Mouse (Mus musculus) forebrain, embryonic 11.5 days (tissue): Measurements from ENCODE around the gene Nfil3. TPM values are rescaled to one million over a fixed set of nuclear protein-coding genes. Genes with fewer than 3 reads are reported as not detected.

Experiments
- ATAC-seq: fragments of 200-750 bp; cut with Nextera tagmentation; replicated peaks from 2 replicates; pipeline ENCODE4 v1.8.0; 2017; ENCODE audit warnings: moderate TSS enrichment; ENCODE audit not compliant: low FRiP score
- DNase-seq: peaks from one replicate; pipeline ENCODE4 v3.0.0-alpha.2; 2017; ENCODE audit warnings: low spot score
- H3K27ac ChIP-seq: fragments of 300-500 bp; sonication (generic); 2 replicates; pipeline ENCODE4 v1.5.1; 2014; ENCODE audit warnings: low read depth, low read length
- H3K27me3 ChIP-seq: fragments of 300-500 bp; sonication (generic); 2 replicates; pipeline ENCODE4 v1.6.1; 2014; ENCODE audit warnings: mild to moderate bottlenecking, low read length, mixed read lengths; ENCODE audit not compliant: control insufficient read depth, insufficient read depth
- H3K36me3 ChIP-seq: fragments of 300-500 bp; sonication (generic); 2 replicates; pipeline ENCODE4 v1.6.1; 2014; ENCODE audit warnings: mild to moderate bottlenecking, low read length, moderate library complexity, mixed read lengths; ENCODE audit not compliant: control insufficient read depth, insufficient read depth
- H3K4me1 ChIP-seq: fragments of 300-500 bp; sonication (generic); replicated peaks from 2 replicates; pipeline ENCODE4 v1.6.1; 2014; ENCODE audit warnings: low read length, mixed read lengths; ENCODE audit not compliant: control insufficient read depth, insufficient read depth
- H3K4me2 ChIP-seq: fragments of 300-500 bp; sonication (generic); 2 replicates; pipeline ENCODE4 v1.6.1; 2014; ENCODE audit warnings: low read depth, mild to moderate bottlenecking, low read length, moderate library complexity, mixed read lengths; ENCODE audit not compliant: severe bottlenecking
- H3K4me3 ChIP-seq: fragments of 300-500 bp; sonication (generic); 2 replicates; pipeline ENCODE4 v1.5.1; 2014; ENCODE audit warnings: low read depth, low read length
- H3K9ac ChIP-seq: fragments of 300-500 bp; sonication (generic); 2 replicates; pipeline ENCODE4 v1.6.1; 2014; ENCODE audit warnings: low read length
- H3K9me3 ChIP-seq: fragments of 300-500 bp; sonication (generic); 2 replicates; pipeline ENCODE4 v1.6.1; 2016; ENCODE audit warnings: low read length, mixed read lengths; ENCODE audit not compliant: control insufficient read depth
- WGBS: fragments of 180-500 bp; shearing (Covaris S2); extraction: QIAGEN DNeasy Blood & Tissue Kit; methylation state at CpG from one replicate; pipeline ENCODE4 v1.1.7; 2014; 5-methylcytosine and 5-hydroxymethylcytosine counted together
- polyA plus RNA-seq: library from polyadenylated mRNA; unstranded; fragments of >200 nt; fragmentation: Nextera tagmentation; extraction: Ambion mirVana; gene quantifications from 2 replicates; pipeline ENCODE4 v1.2.1, GENCODE M21; 2014

Nfil3 gene
- polyA plus RNA-seq, 1 experiment from 2014 or later = 17.8 TPM

GRCm38 (mm10) chr13:52970876-52971275 lies 10.0 kb downstream of the Nfil3 start:
- ATAC-seq = no peak
- Histone ChIP-seq H3K36me3 (no peaks in the 10 kb centered on the region; the same call in 1 of the 2 replicates), H3K4me3 (no peak overlapping the region)

GRCm38 (mm10) chr13:52962922-52963321 lies 18.0 kb downstream of the Nfil3 start:
- no peaks in the 10 kb centered on the region for H3K9me3 ChIP-seq
- no peak overlapping the region for H3K4me2 ChIP-seq
- DNase-seq = no peak
- H3K36me3 ChIP-seq = no peaks in the 10 kb centered on the region; the same call in 1 of the 2 replicates
- 87% methylated on average over 4 of the region's 4 CpGs for WGBS
- H3K27ac ChIP-seq = no peak overlapping the region
- no peak overlapping the region for H3K4me3 ChIP-seq
- no peak overlapping the region for H3K9ac ChIP-seq
- ATAC-seq = no peak
- no peaks in the 10 kb centered on the region for H3K4me1 ChIP-seq
- H3K27me3 ChIP-seq = no peaks in the 10 kb centered on the region

More at GRCm38 (mm10) chr13:52970876-52971275, 10.0 kb downstream of the Nfil3 start:
- no peak overlapping the region for H3K4me2 ChIP-seq
- no peaks in the 10 kb centered on the region for H3K27me3 ChIP-seq
- H3K9me3 ChIP-seq = no peaks in the 10 kb centered on the region
- 82% methylated on average over 6 of the region's 6 CpGs for WGBS
- H3K27ac ChIP-seq = no peak overlapping the region
- DNase-seq = no peak
- no peak overlapping the region for H3K9ac ChIP-seq
- peaks cover 3% of the 10 kb centered on the region; the same call in 1 of the 2 replicates for H3K4me1 ChIP-seq

DNA sequence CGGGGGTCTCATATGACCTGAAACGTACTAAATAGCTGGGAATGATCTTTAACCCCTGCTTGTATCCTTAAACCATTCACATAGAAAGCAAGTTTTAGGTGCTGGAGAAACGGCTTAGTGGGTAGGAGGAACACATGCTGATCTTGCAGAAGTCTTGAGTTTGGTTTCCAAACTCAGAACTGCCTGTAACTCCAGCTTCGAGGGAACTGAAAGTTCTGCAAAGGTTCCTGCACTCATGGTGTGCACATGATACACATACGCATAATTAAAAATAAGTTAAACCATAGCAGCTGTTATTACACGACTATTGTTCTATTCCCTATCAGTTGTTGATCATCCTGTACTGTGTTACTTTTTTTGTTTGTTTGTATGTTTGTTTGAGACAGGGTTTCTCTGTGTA lies 18.5 kb downstream of the Nfil3 start:
- H3K36me3 ChIP-seq = no peaks in the 10 kb centered on the region; the same call in 1 of the 2 replicates
- DNase-seq (no peak), ATAC-seq (no peak)
- H3K4me1 ChIP-seq = no peaks in the 10 kb centered on the region
- H3K9ac ChIP-seq = no peak overlapping the region
- no peaks in the 10 kb centered on the region for H3K9me3 ChIP-seq
- H3K4me3 ChIP-seq = no peak overlapping the region
- no peak overlapping the region for H3K4me2 ChIP-seq
- no peak overlapping the region for H3K27ac ChIP-seq
- 90% methylated on average over 6 of the region's 6 CpGs for WGBS
- H3K27me3 ChIP-seq = no peaks in the 10 kb centered on the region

- Histone ChIP-seq H3K36me3 (no peaks in the 10 kb centered on the region), H3K27me3 (no peaks in the 10 kb centered on the region), H3K4me2 (no peak overlapping the region), H3K9ac (no peak overlapping the region), H3K27ac (no peak overlapping the region), H3K4me3 (no peak overlapping the region), H3K4me1 (no peaks in the 10 kb centered on the region), H3K9me3 (no peaks in the 10 kb centered on the region)
- DNase-seq = no peak
- ATAC-seq = no peak
- 70% methylated on average over 6 of the region's 6 CpGs for WGBS
Observed at GRCm38 (mm10) chr13:52953779-52954553, 26.9 kb downstream of the Nfil3 start.

DNA sequence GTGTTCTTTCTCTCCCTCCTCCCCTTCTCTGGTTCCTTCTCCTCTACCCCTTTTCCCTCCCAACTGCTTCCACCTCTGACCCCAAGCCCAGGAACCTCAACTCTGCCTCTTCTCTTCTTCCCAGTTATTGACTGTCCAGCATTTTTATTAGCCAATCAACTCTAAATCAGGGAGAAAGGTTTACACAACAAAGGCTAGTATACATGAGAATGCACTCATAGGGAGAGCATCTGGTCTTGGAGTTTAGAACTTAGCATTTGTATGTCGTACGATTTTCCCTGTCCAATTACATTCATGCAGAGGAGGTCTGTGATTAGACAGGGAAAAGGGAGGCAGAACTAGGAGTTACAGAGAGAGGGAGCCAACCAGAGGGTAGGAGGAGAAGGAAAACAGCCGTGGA lies 31.7 kb downstream of the Nfil3 start:
- Histone ChIP-seq H3K9me3 (no peaks in the 10 kb centered on the region), H3K27me3 (no peaks in the 10 kb centered on the region), H3K27ac (no peak overlapping the region), H3K4me3 (no peak overlapping the region), H3K4me1 (no peaks in the 10 kb centered on the region), H3K9ac (no peak overlapping the region), H3K36me3 (no peaks in the 10 kb centered on the region), H3K4me2 (no peak overlapping the region)
- WGBS = 92% methylated on average over 3 of the region's 3 CpGs
- DNase-seq = no peak
- ATAC-seq = no peak

DNA sequence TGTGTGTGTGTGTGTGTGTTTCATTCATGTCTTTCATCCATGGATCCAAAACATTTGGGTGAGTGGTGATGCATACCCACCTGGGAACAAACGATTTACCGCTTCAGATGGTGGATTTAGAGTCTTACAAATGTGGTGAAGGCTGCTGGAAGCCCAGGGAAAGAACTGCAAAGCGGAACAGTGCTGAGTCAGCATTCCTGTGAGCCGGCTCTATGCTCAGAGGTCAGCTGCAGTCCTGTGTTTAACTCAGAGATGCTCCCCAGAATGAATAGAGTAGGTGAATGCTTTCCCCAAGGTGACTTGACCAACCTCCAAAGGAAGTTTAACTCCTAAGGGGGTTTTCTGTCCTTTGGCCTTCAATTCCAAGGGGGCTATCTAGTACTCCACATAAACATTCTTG lies 33.3 kb downstream of the Nfil3 start:
- 78% methylated on average over 4 of the region's 4 CpGs for WGBS

GRCm38 (mm10) chr13:52945769-52946168 lies 35.1 kb downstream of the Nfil3 start:
- Histone ChIP-seq H3K9me3 (no peaks in the 10 kb centered on the region), H3K27ac (no peak overlapping the region), H3K4me2 (no peak overlapping the region), H3K4me1 (0 out of 2 replicates have a peak, but pooled peaks cover 2% of the 10 kb centered on the region), H3K27me3 (no peaks in the 10 kb centered on the region), H3K4me3 (no peak overlapping the region), H3K36me3 (no peaks in the 10 kb centered on the region), H3K9ac (no peak overlapping the region)
- 86% methylated on average over 9 of the region's 9 CpGs for WGBS
- no peak for DNase-seq
- ATAC-seq = no peak

More for the DNA sequence above, 33.3 kb downstream of the Nfil3 start:
- Histone ChIP-seq H3K27me3 (no peaks in the 10 kb centered on the region), H3K36me3 (no peaks in the 10 kb centered on the region), H3K4me3 (no peak overlapping the region), H3K9ac (no peak overlapping the region), H3K4me1 (0 out of 2 replicates have a peak, but pooled peaks cover 2% of the 10 kb centered on the region), H3K27ac (no peak overlapping the region), H3K4me2 (no peak overlapping the region), H3K9me3 (no peaks in the 10 kb centered on the region)
- ATAC-seq (no peak), DNase-seq (no peak)

GRCm38 (mm10) chr13:52944116-52944515 lies 36.8 kb downstream of the Nfil3 start:
- Histone ChIP-seq H3K4me2 (no peak overlapping the region), H3K4me1 (0 out of 2 replicates have a peak, but pooled peaks cover 2% of the 10 kb centered on the region), H3K27ac (no peak overlapping the region), H3K9me3 (no peaks in the 10 kb centered on the region), H3K36me3 (no peaks in the 10 kb centered on the region), H3K9ac (no peak overlapping the region), H3K27me3 (no peaks in the 10 kb centered on the region), H3K4me3 (no peak overlapping the region)
- 80% methylated on average over 4 of the region's 4 CpGs for WGBS
- ATAC-seq (no peak), DNase-seq (no peak)
